Mouse (Mus musculus) spleen, postnatal 4 days (tissue): ENCODE results near the gene Fgb.
A peak's percentile ranks its signal among the peaks of the same experiment; 100 is the strongest.

Experiments used
- DNase-seq, 2 experiments: peaks; one replicate each; pipeline ENCODE4 v3.0.0; 2022; ENCODE audit warnings: low spot score in 2 of 2

The Fgb gene

GRCm38 (mm10) chr3:83049680-83050079, at the start of gene Fgb:
Fgb (minus strand) TSS chr3:83049863.
- no peak for DNase-seq

DNA sequence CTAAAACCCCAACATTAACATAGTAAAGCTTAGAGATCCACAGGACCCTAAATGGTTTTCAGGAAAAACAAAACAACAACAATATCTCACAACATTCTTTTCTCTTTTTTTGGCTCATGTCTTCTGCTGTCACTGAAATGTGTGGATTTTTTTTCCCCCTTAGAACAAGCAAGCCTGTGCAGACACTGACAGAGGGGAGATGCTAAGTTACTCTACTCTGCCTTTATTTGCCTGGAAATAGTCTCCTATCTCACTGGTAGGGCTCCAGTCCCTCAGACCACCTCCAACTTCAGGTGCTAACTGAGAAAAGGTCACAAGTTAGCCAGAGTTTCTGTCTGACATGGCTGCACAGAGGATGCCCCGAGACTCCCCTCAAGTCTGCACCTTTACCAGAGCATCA, 49.5 kb upstream of the Fgb start:
- DNase-seq: peak in 1 of 2 experiments; percentile 31

DNA sequence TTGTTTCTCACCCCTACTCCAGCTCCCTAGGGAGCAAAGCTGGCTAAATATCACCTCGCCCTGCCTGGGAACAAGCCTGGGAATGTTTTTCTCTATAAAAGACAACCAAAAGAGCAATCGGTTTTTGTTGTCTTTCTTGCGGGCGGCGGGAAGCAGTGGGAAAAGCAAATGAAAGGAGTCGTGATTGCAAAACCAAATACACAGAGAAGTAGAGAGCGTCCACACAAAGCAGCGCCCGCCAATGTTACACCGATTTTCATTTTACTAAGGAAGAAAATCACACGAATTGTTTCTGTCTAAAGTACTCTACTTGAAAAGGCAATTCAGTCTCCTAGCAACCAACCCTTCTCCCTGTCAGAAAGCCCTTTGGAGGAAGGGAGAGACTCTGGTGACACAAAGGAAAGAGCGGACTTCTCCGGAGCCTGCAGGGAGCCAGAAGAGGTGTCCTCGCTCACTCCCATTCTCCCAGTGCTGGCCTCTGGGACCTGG, 48.9 kb upstream of the Fgb start:
- DNase-seq: peak in 1 of 2 experiments; percentile 42

- DNase-seq: peak in 1 of 2 experiments; percentile 16
Measured at GRCm38 (mm10) chr3:83097586-83097985, 47.9 kb upstream of the Fgb start.

GRCm38 (mm10) chr3:83080567-83081055, 30.9 kb upstream of the Fgb start:
- DNase-seq: peak; percentile 39 to 69

DNA sequence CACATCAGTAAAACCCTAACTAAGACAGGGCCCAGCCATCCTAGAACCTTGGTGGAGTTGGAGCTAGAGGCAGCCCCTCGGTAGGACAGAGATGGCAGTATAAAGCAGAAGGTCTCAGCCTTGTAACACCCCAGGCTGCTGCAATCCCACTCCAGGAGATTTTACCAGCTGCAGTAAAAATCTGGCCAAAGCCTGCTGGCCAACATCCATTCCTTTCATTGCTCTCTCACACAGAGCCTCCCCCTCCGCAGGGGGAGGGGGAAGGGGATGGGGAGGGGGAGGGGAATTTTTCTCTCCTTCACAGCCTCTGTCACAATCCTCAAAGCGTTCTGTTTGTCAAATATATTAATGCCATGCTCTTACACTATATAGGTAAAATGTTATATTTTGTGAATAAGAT, 26.9 kb upstream of the Fgb start:
- no peak for DNase-seq

DNA sequence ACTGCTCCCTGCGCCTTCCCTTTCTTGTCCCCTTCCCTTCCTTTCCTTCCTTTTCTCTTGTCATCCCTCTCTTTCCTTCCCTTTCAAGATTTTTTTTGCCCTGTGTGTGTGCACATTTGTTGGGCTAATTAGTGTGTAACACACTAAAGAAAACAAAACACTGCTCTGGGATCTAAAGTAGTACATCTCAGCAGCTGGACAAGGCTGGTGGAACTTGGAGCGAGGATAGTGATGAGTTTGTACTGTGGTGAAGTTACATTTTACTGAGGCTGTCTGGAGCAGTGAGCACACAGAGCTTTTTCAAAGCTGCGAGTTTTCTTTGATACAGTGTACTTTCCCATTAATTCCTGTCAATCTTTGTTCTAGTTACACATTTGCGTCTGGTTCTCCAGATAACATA, 20.6 kb upstream of the Fgb start:
- no peak for DNase-seq

- peak in 1 of 2 experiments; percentile 51 for DNase-seq
Measured at GRCm38 (mm10) chr3:83068869-83069268, 19.2 kb upstream of the Fgb start.

- DNase-seq: no peak
Measured at GRCm38 (mm10) chr3:83067920-83068319, 18.3 kb upstream of the Fgb start.

DNA sequence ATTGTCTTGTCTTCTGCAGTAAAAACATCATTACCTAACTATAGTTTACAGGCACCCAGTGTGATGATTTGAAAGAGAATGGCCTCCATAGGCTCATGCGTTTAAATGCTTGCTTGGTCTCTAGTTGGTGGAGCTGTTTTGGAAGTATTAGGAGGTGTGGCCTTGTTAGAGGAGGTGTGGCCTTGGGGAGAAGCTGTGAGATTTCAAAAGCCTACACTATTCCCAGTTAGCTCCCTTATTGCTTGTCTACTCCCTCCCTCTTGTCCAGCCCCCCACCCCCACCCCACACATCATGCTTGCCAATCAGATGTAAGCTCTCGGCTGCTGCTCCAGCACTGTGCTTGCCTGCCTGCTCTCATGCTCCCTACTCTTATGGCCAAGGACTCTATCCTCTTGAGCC, 7.4 kb upstream of the Fgb start:
- no peak for DNase-seq

- DNase-seq: peak; percentile 98 to 99
Measured at GRCm38 (mm10) chr3:83055281-83056038, 5.8 kb upstream of the Fgb start, which contains the start of gene Plrg1. Plrg1 (plus strand) TSS chr3:83055522.

DNA sequence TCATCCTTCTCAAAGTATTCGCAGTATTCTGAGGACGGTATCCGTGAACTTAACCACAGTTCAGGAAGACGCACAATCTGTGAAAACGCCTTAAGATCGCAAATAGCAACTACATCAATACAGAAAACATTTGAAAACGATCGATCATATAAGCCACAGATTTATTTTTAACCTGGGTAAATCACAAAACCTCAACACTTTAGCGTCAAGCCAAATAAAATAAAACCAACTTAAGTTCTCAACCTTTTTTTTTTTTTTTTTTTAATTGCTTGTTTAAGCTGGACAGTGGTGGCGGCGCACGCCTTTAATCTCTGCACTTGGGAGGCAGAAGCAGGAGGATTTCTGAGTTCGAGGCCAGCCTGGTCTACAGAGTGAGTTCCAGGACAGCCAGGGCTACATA, 5.1 kb upstream of the Fgb start:
- DNase-seq: no peak

DNA sequence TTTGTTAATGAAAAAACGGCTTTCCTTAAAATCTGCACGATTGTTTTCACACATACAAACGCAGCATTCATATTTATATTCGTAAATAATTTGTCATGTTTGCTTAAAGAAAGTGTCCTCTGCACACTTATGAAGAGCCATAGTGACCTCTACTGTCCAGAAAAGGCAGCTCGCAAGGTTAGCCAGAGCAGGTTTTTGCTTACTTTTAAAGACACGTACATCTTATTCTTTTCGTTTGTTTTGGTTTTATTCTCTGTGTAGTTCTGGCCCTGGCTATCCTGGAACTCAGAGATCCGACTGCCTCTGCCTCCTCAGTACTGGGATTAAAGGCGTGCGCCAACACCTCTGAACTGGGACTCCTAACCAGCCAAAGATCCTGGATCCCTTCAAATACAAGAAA, 4.1 kb upstream of the Fgb start:
- no peak for DNase-seq

DNA sequence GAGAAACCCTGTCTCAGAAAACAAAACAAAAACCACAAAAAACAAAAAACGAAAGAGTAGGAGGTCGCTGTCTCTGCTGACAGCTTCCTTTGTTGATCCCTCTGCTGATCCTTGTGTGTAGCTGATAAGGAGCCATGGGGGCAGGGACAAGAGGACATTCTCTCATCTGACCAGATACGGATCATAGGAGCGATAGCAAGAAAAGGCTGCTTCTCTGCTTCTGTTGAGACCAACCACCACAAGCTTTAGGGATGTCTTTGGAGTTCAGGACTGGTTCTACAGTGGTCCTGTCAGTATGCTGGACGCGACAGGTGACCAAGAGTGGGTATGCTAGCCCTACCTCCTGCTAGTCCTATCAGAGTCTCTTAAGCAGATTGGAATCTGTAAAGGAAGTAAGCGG, 3.5 kb upstream of the Fgb start:
- no peak for DNase-seq

DNA sequence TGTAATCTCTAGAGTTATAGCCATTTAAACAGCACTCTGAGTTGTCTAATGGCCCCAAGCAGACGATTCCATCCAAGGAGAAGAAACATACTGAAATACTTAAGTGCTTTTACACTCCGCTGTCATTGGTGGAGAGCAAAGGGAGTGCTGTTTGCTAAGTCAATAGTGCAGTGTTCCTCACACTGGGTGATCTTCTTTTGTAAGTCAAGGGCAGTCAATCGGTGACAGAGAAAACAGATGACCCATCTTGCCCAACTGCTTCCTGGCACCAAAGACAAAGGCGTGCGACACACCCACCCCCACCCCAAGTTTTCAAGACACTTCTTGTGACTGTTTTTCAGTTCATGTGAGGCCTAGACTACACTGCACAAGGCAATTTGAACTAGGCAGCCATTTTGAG, 2.4 kb upstream of the Fgb start:
- DNase-seq: no peak

GRCm38 (mm10) chr3:83050661-83051060, 998 bp upstream of the Fgb start:
- no peak for DNase-seq

DNA sequence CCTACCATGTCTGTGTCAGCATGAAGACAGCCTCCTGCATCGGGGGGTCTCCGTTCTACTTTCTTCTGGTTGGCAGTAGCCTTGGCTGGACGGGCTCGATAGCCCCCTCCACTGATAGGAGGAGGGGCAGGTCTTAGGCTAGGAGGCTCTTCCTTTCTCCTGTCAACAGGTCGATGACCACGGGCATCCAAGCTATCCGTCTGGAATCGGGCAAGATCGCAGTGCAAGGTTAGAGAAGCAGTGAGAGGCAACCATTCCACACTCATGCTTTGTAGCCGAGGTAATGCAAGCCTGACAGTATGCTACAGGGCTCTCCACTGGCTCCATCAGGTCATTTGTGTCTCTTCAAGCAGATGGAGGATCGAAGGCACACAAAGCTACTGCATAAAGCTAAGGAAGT, 3.0 kb downstream of the Fgb start:
- no peak for DNase-seq

- no peak for DNase-seq
Measured at GRCm38 (mm10) chr3:83042451-83042850, 7.2 kb downstream of the Fgb start.

GRCm38 (mm10) chr3:83039666-83040065, 10.0 kb downstream of the Fgb start:
- DNase-seq: no peak

DNA sequence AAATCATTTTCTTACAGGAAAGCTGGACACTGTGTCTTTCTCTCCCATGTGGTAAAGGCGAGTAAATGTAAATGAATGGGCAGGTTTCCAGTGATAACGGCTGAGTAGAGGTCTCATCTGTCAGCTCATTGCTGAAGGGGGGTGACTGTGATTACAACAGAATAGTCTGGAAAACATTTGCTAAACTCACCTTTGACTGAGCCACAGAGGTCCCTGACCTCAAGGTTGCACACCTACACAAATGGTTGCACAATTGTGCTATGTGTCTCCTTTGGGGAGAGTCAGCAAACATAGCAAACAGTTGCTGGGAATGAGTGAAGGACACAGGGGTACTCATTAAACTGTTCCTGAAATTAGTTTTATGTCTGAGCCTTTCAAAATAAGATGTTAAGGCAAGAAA, 10.8 kb downstream of the Fgb start:
- no peak for DNase-seq

GRCm38 (mm10) chr3:83033801-83034200, 15.9 kb downstream of the Fgb start:
- no peak for DNase-seq

DNA sequence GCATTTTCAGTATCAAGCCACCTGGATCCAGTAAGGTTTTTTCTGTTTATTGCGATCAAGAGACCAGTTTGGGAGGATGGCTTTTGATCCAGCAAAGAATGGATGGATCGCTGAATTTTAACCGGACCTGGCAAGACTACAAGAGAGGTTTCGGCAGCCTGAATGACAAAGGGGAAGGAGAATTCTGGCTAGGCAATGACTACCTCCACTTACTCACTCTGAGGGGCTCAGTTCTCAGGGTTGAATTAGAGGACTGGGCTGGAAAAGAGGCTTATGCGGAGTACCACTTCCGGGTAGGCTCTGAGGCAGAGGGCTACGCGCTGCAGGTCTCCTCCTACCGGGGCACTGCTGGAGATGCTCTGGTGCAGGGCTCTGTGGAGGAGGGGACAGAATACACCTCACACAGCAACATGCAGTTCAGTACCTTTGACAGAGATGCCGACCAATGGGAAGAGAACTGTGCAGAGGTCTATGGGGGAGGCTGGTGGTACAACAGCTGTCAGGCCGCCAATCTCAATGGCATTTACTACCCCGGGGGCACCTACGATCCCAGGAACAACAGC, 16.8 kb downstream of the Fgb start:
- DNase-seq: no peak

DNA sequence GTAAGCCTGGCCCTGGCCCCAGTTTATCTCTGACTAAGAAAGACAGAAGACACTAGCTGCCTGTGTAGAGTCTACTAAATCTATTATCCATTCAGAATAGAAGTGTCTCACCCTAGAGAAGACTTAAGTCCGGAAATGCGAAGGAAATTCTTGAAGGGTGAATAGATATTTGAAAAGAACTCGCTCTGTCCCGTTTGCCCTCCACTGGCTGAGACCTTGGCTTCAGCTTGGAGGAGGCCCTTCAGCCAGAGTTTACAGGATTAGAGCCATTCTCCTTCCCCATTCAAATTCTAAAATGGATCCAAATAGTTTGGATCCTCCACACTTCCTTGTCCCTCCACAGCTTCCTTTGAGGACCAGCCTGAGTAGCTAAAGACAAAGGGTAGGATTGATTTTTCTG, 19.3 kb downstream of the Fgb start:
- no peak for DNase-seq
